Mouse (Mus musculus): ENCODE results near the gene Dnah11. TPM values are rescaled to one million over a fixed set of nuclear protein-coding genes. Genes with fewer than 3 reads are reported as not detected.

Gene Dnah11
- polyA plus RNA-seq, 1 experiment = not detected

DNA sequence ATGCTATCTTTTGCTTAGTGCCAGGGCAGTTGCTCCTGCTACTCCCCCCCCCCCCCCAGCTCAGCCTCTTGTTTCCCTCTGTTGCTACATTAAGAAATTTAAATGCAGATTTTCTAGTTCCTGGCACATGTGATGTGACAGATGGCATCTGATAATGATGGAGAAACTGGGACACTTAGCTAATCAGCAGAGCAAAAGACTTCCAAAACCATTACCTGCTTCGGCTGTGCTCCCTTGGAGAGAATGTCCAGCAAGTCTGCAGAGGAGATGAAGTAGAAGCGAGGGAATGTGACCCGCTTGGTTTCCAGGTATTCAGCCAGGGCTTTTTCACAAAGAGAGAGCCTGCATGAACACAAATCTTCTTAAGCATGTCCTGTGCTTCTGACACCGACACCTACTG lies 94.3 kb downstream of the Dnah11 start:
- no peak for TF ChIP-seq POLR2A (IDR thresholded peaks at IDR 0.05; ENCODE audit: insufficient read depth, low read depth, low read length)
- no peak for TF ChIP-seq CTCF (IDR thresholded peaks at IDR 0.05; ENCODE audit: insufficient read depth, low read depth, low read length)
- Histone ChIP-seq H3K27ac (ENCODE audit: insufficient read depth, low read depth, low read length) (no peak overlapping the region), H3K4me3 (ENCODE audit: insufficient read depth, low read depth, low read length) (no peak overlapping the region), H3K4me1 (ENCODE audit: control insufficient read depth, insufficient read depth, low read length) (no peaks in the 10 kb centered on the region)
- 80% methylated on average over 4 of the region's 4 CpGs for WGBS

DNA sequence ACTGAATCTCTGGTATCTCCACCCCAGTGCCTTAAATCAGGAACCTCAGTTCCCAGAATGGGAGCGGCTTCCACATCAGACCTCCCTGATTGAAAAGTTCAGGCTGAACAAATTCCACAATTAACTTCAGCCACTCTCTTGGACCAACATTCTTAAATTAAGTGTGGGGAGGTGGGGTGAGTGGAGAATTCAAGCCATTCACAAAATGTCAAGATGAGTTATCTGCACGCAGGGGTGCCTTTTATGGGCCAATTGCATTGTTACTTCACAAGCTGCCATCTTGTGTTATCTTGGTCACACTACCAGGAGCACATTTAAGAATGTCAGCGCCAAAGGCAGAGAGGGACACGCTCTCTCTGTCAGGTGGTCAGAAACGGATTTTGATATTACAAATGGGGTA lies 99.1 kb downstream of the Dnah11 start:
- no peaks in the 10 kb centered on the region for H3K4me1 ChIP-seq (ENCODE audit: control insufficient read depth, insufficient read depth, low read length)
- no peak overlapping the region for H3K27ac ChIP-seq (ENCODE audit: insufficient read depth, low read depth, low read length)
- TF ChIP-seq POLR2A (IDR thresholded peaks at IDR 0.05; ENCODE audit: insufficient read depth, low read depth, low read length) = no peak
- no peak for TF ChIP-seq CTCF (IDR thresholded peaks at IDR 0.05; ENCODE audit: insufficient read depth, low read depth, low read length)
- WGBS = 86% methylated on average over 5 of the region's 5 CpGs
- H3K4me3 ChIP-seq (ENCODE audit: insufficient read depth, low read depth, low read length) = no peak overlapping the region

DNA sequence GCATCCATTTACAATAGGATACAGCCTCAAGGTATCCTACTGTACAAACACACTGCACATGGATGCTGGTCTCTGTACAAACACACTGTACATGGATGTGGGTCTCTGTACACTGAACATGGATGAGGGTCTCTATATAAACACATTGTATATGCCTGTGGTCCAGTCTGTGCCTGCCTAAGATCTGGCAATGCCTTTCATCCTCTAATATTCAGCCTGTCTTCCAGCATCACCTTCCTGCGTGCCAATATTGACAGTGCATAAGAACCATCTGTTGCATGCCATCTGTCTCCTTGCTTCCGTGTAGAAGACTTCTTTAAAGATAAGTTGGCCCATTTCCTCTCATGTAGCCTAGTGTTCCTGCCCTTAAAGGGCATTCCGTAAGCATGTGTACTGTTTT lies 100.6 kb downstream of the Dnah11 start:
- H3K4me3 ChIP-seq (ENCODE audit: insufficient read depth, low read depth, low read length) = no peak overlapping the region
- no peaks in the 10 kb centered on the region for H3K4me1 ChIP-seq (ENCODE audit: control insufficient read depth, insufficient read depth, low read length)
- TF ChIP-seq CTCF (IDR thresholded peaks at IDR 0.05; ENCODE audit: insufficient read depth, low read depth, low read length) = no peak
- no peak for TF ChIP-seq POLR2A (IDR thresholded peaks at IDR 0.05; ENCODE audit: insufficient read depth, low read depth, low read length)
- WGBS = 82% methylated on average over 3 of the region's 3 CpGs
- no peak overlapping the region for H3K27ac ChIP-seq (ENCODE audit: insufficient read depth, low read depth, low read length)

DNA sequence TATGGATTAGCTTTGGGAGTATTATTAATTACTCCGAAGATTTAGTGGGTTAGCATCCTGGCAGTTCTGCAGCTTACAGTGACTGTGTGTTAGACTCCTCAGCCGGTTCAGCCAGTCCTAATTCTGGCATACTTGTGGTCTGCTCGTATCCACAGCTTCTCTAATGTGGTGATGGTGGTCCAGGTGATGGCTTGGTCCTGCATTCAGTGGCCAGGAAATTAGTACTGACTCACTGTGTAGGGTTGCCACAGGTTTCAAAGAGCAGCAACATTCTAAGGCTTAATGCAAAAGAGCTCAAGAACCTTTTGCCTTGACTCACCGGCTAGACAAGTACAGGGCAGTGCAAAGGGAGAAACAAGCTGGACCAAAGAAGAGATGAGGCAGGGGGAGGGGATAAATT lies 103.9 kb downstream of the Dnah11 start:
- TF ChIP-seq CTCF (IDR thresholded peaks at IDR 0.05; ENCODE audit: insufficient read depth, low read depth, low read length) (no peak), POLR2A (IDR thresholded peaks at IDR 0.05; ENCODE audit: insufficient read depth, low read depth, low read length) (no peak)
- WGBS = 90% methylated on average over 4 of the region's 4 CpGs
- Histone ChIP-seq H3K4me1 (ENCODE audit: control insufficient read depth, insufficient read depth, low read length) (no peaks in the 10 kb centered on the region), H3K4me3 (ENCODE audit: insufficient read depth, low read depth, low read length) (no peak overlapping the region), H3K27ac (ENCODE audit: insufficient read depth, low read depth, low read length) (no peak overlapping the region)

DNA sequence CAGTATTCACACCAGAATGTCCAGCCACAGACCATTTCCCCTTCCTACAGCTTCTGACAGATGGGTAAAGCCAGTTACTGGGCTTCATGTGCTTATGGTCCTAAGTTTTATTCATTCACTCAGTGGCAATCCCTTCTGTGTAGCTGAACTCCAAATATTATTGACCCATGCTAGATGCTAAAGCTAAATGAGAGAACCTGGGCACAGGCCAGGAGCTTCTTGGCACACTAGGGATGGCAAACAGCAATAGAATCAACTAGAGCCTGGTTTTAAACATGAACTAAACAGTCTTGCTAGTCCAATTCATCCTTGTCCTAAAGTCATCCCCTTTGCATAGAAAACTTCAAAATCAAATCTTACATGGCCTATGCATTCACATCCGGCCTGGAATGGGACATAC lies 113.6 kb downstream of the Dnah11 start:
- Histone ChIP-seq H3K4me1 (ENCODE audit: control insufficient read depth, insufficient read depth, low read length) (no peaks in the 10 kb centered on the region), H3K27ac (ENCODE audit: insufficient read depth, low read depth, low read length) (no peak overlapping the region), H3K4me3 (ENCODE audit: insufficient read depth, low read depth, low read length) (no peak overlapping the region)
- 92% methylated on average over 1 of the region's 1 CpGs for WGBS
- TF ChIP-seq POLR2A (IDR thresholded peaks at IDR 0.05; ENCODE audit: insufficient read depth, low read depth, low read length) (no peak), CTCF (IDR thresholded peaks at IDR 0.05; ENCODE audit: insufficient read depth, low read depth, low read length) (no peak)

DNA sequence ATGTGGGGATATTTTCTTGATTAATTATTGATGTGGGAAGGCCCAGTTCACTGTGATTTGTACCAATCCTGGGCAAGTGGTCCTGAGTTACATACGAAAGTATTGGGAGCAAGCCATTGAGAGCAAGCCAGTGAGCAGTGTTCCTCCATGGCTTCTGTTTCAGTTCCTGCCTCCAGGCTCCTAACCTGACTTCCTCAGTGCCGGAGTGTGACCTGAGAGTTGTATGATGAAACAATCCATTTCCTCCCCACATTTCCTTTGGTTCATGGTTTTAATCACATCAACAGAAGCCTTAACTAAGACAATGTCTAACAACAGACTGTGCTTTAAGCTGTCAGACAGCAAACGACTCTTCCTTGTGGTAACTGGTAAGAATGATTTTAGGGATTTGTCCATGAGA lies 114.0 kb downstream of the Dnah11 start:
- WGBS = 90% methylated on average over 3 of the region's 3 CpGs
- Histone ChIP-seq H3K4me3 (ENCODE audit: insufficient read depth, low read depth, low read length) (no peak overlapping the region), H3K4me1 (ENCODE audit: control insufficient read depth, insufficient read depth, low read length) (no peaks in the 10 kb centered on the region), H3K27ac (ENCODE audit: insufficient read depth, low read depth, low read length) (no peak overlapping the region)
- TF ChIP-seq CTCF (IDR thresholded peaks at IDR 0.05; ENCODE audit: insufficient read depth, low read depth, low read length) (no peak), POLR2A (IDR thresholded peaks at IDR 0.05; ENCODE audit: insufficient read depth, low read depth, low read length) (no peak)

DNA sequence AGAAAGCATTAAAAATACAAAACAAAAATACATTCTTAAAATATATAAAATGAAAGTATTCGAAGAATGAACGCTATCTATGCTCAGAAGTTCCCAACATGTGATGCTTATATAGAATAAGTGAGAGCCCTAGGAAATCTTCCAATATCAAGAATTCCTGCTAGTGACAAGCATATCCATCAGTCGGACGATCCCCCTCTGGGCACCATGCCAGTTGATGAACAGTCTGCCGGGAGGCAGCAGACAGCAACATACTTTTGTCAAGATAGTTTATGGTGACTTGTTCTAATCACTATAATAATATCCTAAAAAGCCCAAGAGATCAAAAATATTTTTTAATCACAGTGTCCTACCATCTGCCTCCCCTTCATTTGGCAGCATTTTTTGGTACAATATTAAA lies 114.7 kb downstream of the Dnah11 start:
- WGBS = 61% methylated on average over 5 of the region's 5 CpGs
- H3K27ac ChIP-seq (ENCODE audit: insufficient read depth, low read depth, low read length) = no peak overlapping the region
- no peaks in the 10 kb centered on the region for H3K4me1 ChIP-seq (ENCODE audit: control insufficient read depth, insufficient read depth, low read length)
- no peak overlapping the region for H3K4me3 ChIP-seq (ENCODE audit: insufficient read depth, low read depth, low read length)
- no peak for TF ChIP-seq POLR2A (IDR thresholded peaks at IDR 0.05; ENCODE audit: insufficient read depth, low read depth, low read length)
- no peak for TF ChIP-seq CTCF (IDR thresholded peaks at IDR 0.05; ENCODE audit: insufficient read depth, low read depth, low read length)

DNA sequence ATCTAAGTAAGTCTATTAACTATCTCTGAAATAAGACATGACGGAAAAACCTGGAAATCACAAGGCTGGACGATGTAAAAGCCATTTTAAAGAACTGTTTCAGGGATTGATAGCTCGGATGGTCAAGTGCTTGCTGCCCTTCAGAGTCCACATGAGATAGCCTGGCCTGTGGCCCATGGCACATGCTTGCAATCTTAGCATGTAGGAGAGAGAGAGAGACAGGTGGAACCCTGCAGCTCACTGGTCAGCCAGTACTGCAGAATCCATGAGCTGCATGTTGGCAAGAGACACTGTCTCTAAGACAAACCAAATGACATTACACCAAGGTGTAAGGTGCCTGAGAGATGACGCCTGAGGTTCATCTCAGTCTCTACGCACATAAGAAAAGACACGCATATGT lies 118.4 kb downstream of the Dnah11 start:
- TF ChIP-seq POLR2A (IDR thresholded peaks at IDR 0.05; ENCODE audit: insufficient read depth, low read depth, low read length) (no peak), CTCF (IDR thresholded peaks at IDR 0.05; ENCODE audit: insufficient read depth, low read depth, low read length) (no peak)
- no peaks in the 10 kb centered on the region for H3K4me1 ChIP-seq (ENCODE audit: control insufficient read depth, insufficient read depth, low read length)
- no peak overlapping the region for H3K4me3 ChIP-seq (ENCODE audit: insufficient read depth, low read depth, low read length)
- no peak overlapping the region for H3K27ac ChIP-seq (ENCODE audit: insufficient read depth, low read depth, low read length)
- WGBS = 96% methylated on average over 6 of the region's 6 CpGs

DNA sequence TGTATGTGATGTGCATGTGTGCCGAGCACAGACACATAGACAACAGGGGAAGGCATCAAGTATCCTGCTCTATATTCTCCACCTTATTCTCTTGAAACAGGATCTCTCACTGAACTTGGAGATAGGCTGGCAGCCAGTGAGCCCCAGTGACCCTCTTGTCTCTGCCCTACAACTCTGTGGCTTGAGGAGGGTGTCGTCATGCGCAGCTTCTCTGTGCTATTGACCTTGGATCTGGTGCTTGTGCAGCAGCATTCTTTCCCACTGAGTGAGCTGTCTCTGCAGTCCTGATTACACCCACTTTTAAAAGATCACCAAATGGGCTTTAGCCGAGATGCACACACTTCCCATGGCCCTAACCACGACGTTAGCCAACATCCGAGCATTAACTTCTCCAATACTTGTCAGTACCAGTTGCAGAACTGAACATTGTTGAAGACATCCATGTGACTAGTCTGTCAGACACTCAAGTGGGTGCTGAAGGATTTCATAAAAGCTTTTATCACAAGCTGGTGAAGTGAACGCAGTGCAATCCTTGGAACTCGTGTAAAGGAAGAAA lies 120.3 kb downstream of the Dnah11 start:
- TF ChIP-seq POLR2A (IDR thresholded peaks at IDR 0.05; ENCODE audit: insufficient read depth, low read depth, low read length) = no peak
- no peak for TF ChIP-seq CTCF (IDR thresholded peaks at IDR 0.05; ENCODE audit: insufficient read depth, low read depth, low read length)
- WGBS = 89% methylated on average over 9 of the region's 9 CpGs
- Histone ChIP-seq H3K4me3 (ENCODE audit: insufficient read depth, low read depth, low read length) (no peak overlapping the region), H3K27ac (ENCODE audit: insufficient read depth, low read depth, low read length) (no peak overlapping the region), H3K4me1 (ENCODE audit: control insufficient read depth, insufficient read depth, low read length) (no peaks in the 10 kb centered on the region)

DNA sequence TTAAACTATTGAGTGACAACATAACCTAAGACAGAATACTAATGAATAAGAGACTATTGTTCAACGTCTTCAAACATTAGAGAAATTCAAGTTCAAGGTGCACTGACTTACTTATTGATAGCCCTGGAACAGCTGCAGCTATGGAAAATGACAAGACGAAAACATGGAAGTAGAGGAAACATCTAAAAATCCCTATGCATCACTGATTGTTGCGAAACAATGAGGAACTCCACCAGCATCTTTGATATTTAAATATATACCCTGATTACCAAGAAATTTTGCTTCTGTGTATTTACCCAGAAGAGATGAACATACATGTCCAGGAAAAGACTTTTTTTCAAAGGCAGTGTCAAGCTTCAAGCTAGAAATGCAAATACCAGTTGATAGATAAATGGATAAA lies 122.0 kb downstream of the Dnah11 start:
- Histone ChIP-seq H3K4me1 (ENCODE audit: control insufficient read depth, insufficient read depth, low read length) (no peaks in the 10 kb centered on the region), H3K4me3 (ENCODE audit: insufficient read depth, low read depth, low read length) (no peak overlapping the region), H3K27ac (ENCODE audit: insufficient read depth, low read depth, low read length) (no peak overlapping the region)
- TF ChIP-seq POLR2A (IDR thresholded peaks at IDR 0.05; ENCODE audit: insufficient read depth, low read depth, low read length) (no peak), CTCF (IDR thresholded peaks at IDR 0.05; ENCODE audit: insufficient read depth, low read depth, low read length) (no peak)
- 78% methylated on average over 3 of the region's 3 CpGs for WGBS

Data from olfactory bulb, adult 2 months (tissue).